7 mouse cellular contexts compared by ENCODE assay signal in the genomic region with DNA sequence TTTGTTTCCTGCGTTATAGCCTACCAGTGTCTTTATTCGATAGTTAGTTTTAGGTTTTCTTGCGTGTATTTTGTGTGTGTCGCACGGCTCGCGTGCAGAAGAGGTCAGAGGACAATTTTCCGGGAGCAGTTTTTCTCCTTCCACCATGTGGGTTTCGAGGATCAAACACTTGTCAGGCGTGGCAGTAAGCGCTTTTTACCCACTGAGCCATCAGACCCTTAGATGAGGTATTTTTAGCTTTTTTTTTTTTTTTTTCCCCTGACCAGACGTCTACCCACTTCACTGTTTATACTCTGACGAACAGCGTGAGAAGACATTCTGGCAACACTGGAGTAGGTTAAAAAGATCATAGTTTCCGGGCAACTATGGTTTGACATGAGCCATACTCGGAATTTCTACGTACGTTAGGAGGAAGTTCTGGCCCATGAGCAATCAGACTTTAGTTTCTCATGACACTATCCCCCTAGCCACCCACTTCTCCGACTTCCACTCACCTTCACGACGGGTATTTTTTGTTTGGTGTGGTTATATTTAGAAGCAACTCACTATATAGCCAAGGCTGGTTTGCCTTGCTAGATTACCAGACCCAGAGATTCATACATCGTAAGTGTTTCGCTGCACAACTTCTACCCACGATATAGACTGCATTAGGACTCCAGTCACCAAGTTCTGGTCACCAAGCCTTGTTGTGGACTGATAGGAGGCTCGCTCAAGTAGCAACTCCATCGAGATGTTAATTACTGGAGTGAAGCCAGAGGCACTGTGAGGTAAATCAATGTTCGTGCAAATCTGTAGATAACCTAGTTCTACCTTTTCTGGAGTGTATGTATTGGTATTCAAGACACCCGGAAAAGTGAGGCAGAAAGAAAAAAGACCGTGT. TPM values are rescaled to one million over a fixed set of nuclear protein-coding genes. Genes with fewer than 3 reads are reported as not detected.
A peak's percentile ranks its signal among the peaks of the same experiment; 100 is the strongest.
DNase-seq lines count a peak whose midpoint lies in the region; ATAC-seq and TF ChIP-seq lines count a peak whose summit lies in the region.

No protein-coding gene starts in this region.

- no peak for TF ChIP-seq POLR2A in testis, adult 2 months (IDR thresholded peaks at IDR 0.05; ENCODE audit: control insufficient read depth, low read depth, low read length)

- H3K27me3 ChIP-seq in testis, adult 2 months (ENCODE audit: control insufficient read depth, insufficient read depth, low read length) = no peaks in the 10 kb centered on the region
- H3K27me3 ChIP-seq in embryonic facial prominence, embryonic 11.5 days (ENCODE audit: control insufficient read depth, insufficient read depth, low read length) = no peaks in the 10 kb centered on the region
- no peaks in the 10 kb centered on the region for H3K27me3 ChIP-seq in hindbrain, postnatal 0 days (ENCODE audit: insufficient read depth, low read length)
- no peaks in the 10 kb centered on the region for H3K27me3 ChIP-seq in midbrain, embryonic 12.5 days

- peak overlapping the region; percentile 93 for H3K27ac ChIP-seq in testis, adult 2 months (ENCODE audit: control insufficient read depth, insufficient read depth, low read depth, low read length)
- peak overlapping the region; percentile 75; the same call in 1 of the 2 replicates for H3K27ac ChIP-seq in embryonic facial prominence, embryonic 11.5 days (replicated peaks; ENCODE audit: low read depth, low read length)
- H3K27ac ChIP-seq in hindbrain, postnatal 0 days = peak overlapping the region; percentile 90
- peak overlapping the region; percentile 88 for H3K27ac ChIP-seq in midbrain, embryonic 12.5 days (replicated peaks)

- peak; percentile 9; the same call in 1 of the 2 replicates for ATAC-seq in embryonic facial prominence, embryonic 11.5 days (replicated peaks; ENCODE audit: insufficient number of reproducible peaks, low FRiP score, low TSS enrichment, low read depth)
- no peak; the same call in none of the 2 replicates for ATAC-seq in hindbrain, postnatal 0 days
- no peak; the same call in none of the 2 replicates for ATAC-seq in midbrain, embryonic 12.5 days (ENCODE audit: low FRiP score, low read depth)

- H3K9ac ChIP-seq in embryonic facial prominence, embryonic 11.5 days (replicated peaks; ENCODE audit: low read length) = peak overlapping the region; percentile 72
- peak overlapping the region; percentile 85 for H3K9ac ChIP-seq in hindbrain, postnatal 0 days (replicated peaks; ENCODE audit: low read length)
- peak overlapping the region; percentile 72 for H3K9ac ChIP-seq in midbrain, embryonic 12.5 days (replicated peaks)

- no peak for DNase-seq in testis, postnatal 14 days (ENCODE audit: low spot score)
- no peak for DNase-seq in embryonic facial prominence, embryonic 11.5 days (ENCODE audit: low spot score)
- DNase-seq in hindbrain, postnatal 0 days (ENCODE audit: low spot score) = no peak
- no peak for DNase-seq in embryo, embryonic 9.5 days (ENCODE audit: extremely low spot score)
- DNase-seq in adrenal gland, postnatal 25 days = no peak

- TF ChIP-seq CTCF in testis, adult 2 months (IDR thresholded peaks at IDR 0.05; ENCODE audit: control insufficient read depth, insufficient read depth, insufficient replicate concordance, low read depth, low read length) = no peak
- no peak for TF ChIP-seq CTCF in hindbrain, postnatal 0 days (IDR thresholded peaks at IDR 0.05; ENCODE audit: low read depth)

- no peaks in the 10 kb centered on the region for H3K9me3 ChIP-seq in embryonic facial prominence, embryonic 11.5 days (replicated peaks; ENCODE audit: control insufficient read depth, low read length)
- no peaks in the 10 kb centered on the region for H3K9me3 ChIP-seq in hindbrain, postnatal 0 days (ENCODE audit: low read length)
- H3K9me3 ChIP-seq in midbrain, embryonic 12.5 days = no peaks in the 10 kb centered on the region

- H3K4me1 ChIP-seq in testis, adult 2 months (ENCODE audit: control insufficient read depth, insufficient read depth, low read length) = peaks cover 10% of the 10 kb centered on the region
- no peaks in the 10 kb centered on the region; the same call in 1 of the 2 replicates for H3K4me1 ChIP-seq in embryonic facial prominence, embryonic 11.5 days (ENCODE audit: control insufficient read depth, insufficient read depth, low read length)
- H3K4me1 ChIP-seq in hindbrain, postnatal 0 days (ENCODE audit: insufficient read depth, low read length) = peaks cover 5% of the 10 kb centered on the region
- peaks cover 16% of the 10 kb centered on the region for H3K4me1 ChIP-seq in midbrain, embryonic 12.5 days

- peak overlapping the region; percentile 64 for H3K4me2 ChIP-seq in embryonic facial prominence, embryonic 11.5 days (ENCODE audit: low read depth, low read length)
- peak overlapping the region; percentile 66 for H3K4me2 ChIP-seq in hindbrain, postnatal 0 days (ENCODE audit: low read depth, low read length)
- peak overlapping the region; percentile 91 for H3K4me2 ChIP-seq in midbrain, embryonic 12.5 days (replicated peaks)

- 33% methylated on average over 29 of the region's 29 CpGs for WGBS in embryonic facial prominence, embryonic 11.5 days
- WGBS in hindbrain, postnatal 0 days = 26% methylated on average over 29 of the region's 29 CpGs
- 33% methylated on average over 29 of the region's 29 CpGs for WGBS in midbrain, embryonic 12.5 days

- peak overlapping the region; percentile 98 for H3K4me3 ChIP-seq in testis, adult 2 months (ENCODE audit: control insufficient read depth, low read depth, low read length)
- H3K4me3 ChIP-seq in embryonic facial prominence, embryonic 11.5 days (ENCODE audit: low read depth, low read length) = peak overlapping the region; percentile 68
- peak overlapping the region; percentile 98 for H3K4me3 ChIP-seq in hindbrain, postnatal 0 days (ENCODE audit: low read length)
- H3K4me3 ChIP-seq in midbrain, embryonic 12.5 days = peak overlapping the region; percentile 92

- no peaks in the 10 kb centered on the region for H3K36me3 ChIP-seq in testis, adult 2 months (ENCODE audit: control insufficient read depth, insufficient read depth, low read length)
- no peaks in the 10 kb centered on the region for H3K36me3 ChIP-seq in embryonic facial prominence, embryonic 11.5 days (replicated peaks; ENCODE audit: control insufficient read depth, insufficient read depth, low read depth, low read length)
- no peaks in the 10 kb centered on the region for H3K36me3 ChIP-seq in hindbrain, postnatal 0 days (ENCODE audit: insufficient read depth, low read length)
- H3K36me3 ChIP-seq in midbrain, embryonic 12.5 days = no peaks in the 10 kb centered on the region

RNA-seq across cellular contexts. Expression of a gene that starts 0.6 kb away (rescaled TPM):
- polyA plus RNA-seq in testis, adult 2 months (2012; rRNA removed) = 138 and 143 TPM in 2 replicates
- polyA plus RNA-seq in embryonic facial prominence, embryonic 11.5 days (2014; fragmentation: Nextera tagmentation; extraction: Ambion mirVana) = 44.1 and 48.4 TPM in 2 replicates
- 52.1 and 54.8 TPM in 2 replicates for total RNA-seq in hindbrain, postnatal 0 days (2014; rRNA removed)
- 38.5 and 39.7 TPM in 2 replicates for polyA plus RNA-seq in hindbrain, postnatal 0 days (2015; fragmentation: Nextera tagmentation; extraction: Ambion mirVana)
- polyA plus RNA-seq in midbrain, embryonic 12.5 days (2016; fragmentation: Nextera tagmentation; extraction: Ambion mirVana) = 60.3 and 64.8 TPM in 2 replicates
- total RNA-seq in adrenal gland, postnatal 25 days (2021) = 48.9 and 73.9 TPM in 2 replicates

RNA-seq across cellular contexts. Expression of a gene that starts 12.1 kb away (rescaled TPM):
- polyA plus RNA-seq in testis, adult 2 months (2012; rRNA removed) = 19.7 and 20.4 TPM in 2 replicates
- polyA plus RNA-seq in embryonic facial prominence, embryonic 11.5 days (2014; fragmentation: Nextera tagmentation; extraction: Ambion mirVana) = 30.8 and 34.5 TPM in 2 replicates
- 31.0 and 41.1 TPM in 2 replicates for total RNA-seq in hindbrain, postnatal 0 days (2014; rRNA removed)
- polyA plus RNA-seq in hindbrain, postnatal 0 days (2015; fragmentation: Nextera tagmentation; extraction: Ambion mirVana) = 49.7 and 50.2 TPM in 2 replicates
- 36.6 and 38.6 TPM in 2 replicates for polyA plus RNA-seq in midbrain, embryonic 12.5 days (2016; fragmentation: Nextera tagmentation; extraction: Ambion mirVana)
- total RNA-seq in adrenal gland, postnatal 25 days (2021) = 91.1 and 112 TPM in 2 replicates

RNA-seq across cellular contexts. Expression of a gene that starts 39.3 kb away (rescaled TPM):
- polyA plus RNA-seq in testis, adult 2 months (2012; rRNA removed) = 105 and 112 TPM in 2 replicates
- polyA plus RNA-seq in embryonic facial prominence, embryonic 11.5 days (2014; fragmentation: Nextera tagmentation; extraction: Ambion mirVana) = 36.2 and 37.9 TPM in 2 replicates
- 87.3 and 92.2 TPM in 2 replicates for total RNA-seq in hindbrain, postnatal 0 days (2014; rRNA removed)
- polyA plus RNA-seq in hindbrain, postnatal 0 days (2015; fragmentation: Nextera tagmentation; extraction: Ambion mirVana) = 39.7 and 43.9 TPM in 2 replicates
- polyA plus RNA-seq in midbrain, embryonic 12.5 days (2016; fragmentation: Nextera tagmentation; extraction: Ambion mirVana) = 57.1 and 67.6 TPM in 2 replicates
- total RNA-seq in adrenal gland, postnatal 25 days (2021) = 29.3 and 30.7 TPM in 2 replicates

RNA-seq across cellular contexts. Expression of a gene that starts 52.3 kb away (rescaled TPM):
- polyA plus RNA-seq in testis, adult 2 months (2012; rRNA removed) = 5.4 and 5.5 TPM in 2 replicates
- 6.4 and 8.1 TPM in 2 replicates for polyA plus RNA-seq in embryonic facial prominence, embryonic 11.5 days (2014; fragmentation: Nextera tagmentation; extraction: Ambion mirVana)
- 50.8 and 62.6 TPM in 2 replicates for total RNA-seq in hindbrain, postnatal 0 days (2014; rRNA removed)
- polyA plus RNA-seq in hindbrain, postnatal 0 days (2015; fragmentation: Nextera tagmentation; extraction: Ambion mirVana) = 38.7 and 38.8 TPM in 2 replicates
- 14.7 and 16.4 TPM in 2 replicates for polyA plus RNA-seq in midbrain, embryonic 12.5 days (2016; fragmentation: Nextera tagmentation; extraction: Ambion mirVana)
- 8.7 and 10.5 TPM in 2 replicates for total RNA-seq in adrenal gland, postnatal 25 days (2021)
